Mouse (Mus musculus): Measurements from ENCODE around the gene Creg2. TPM values are rescaled to one million over a fixed set of nuclear protein-coding genes. Genes with fewer than 3 reads are reported as not detected.

Gene Creg2
- polyA plus RNA-seq, 1 experiment from 2014 or later, result 9.3 TPM

DNA sequence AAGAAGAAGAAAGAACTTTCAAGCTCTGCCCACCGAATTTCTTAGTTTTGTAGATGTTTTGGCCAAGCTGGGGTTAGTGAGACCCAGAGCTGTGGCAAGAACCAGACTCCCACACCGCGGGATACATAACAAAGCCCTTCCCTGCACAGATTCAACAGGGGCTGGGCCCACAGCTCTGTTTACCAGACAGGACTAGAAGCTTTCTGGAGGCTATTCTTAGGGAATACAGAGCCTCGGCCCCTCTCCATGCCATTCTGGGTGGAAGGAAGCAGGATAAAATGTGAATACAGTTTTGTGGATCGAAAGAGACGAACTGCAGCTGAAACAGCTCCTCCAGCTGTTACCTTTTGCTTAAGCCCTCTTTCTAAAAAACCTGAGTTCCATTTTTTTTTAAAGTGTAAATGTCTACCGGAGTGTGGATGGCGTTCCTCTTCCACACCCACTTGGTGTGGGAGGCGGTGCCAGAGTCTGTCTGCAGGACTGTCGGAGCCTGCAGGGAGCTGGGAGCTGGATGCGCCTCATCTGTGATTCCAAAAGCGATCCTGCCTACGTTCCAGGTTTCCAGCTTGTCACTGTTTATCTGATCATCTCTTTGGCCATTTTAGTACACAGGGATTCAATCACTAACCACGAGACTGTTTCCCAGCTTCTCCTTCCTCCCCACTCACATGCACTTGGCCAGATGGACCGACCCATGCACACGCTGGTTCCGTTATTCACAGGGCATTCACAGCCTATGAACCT, 1.4 kb downstream of the Creg2 start:
- peak overlapping the region; percentile 75 for H3K27ac ChIP-seq
- no peaks in the 10 kb centered on the region for H3K9me3 ChIP-seq
- H3K4me1 ChIP-seq, result peaks cover 19% of the 10 kb centered on the region
- H3K9ac ChIP-seq, result peak overlapping the region; percentile 60
- H3K4me3 ChIP-seq, result peak overlapping the region; percentile 58
- 13% methylated on average over 17 of the region's 17 CpGs for WGBS
- H3K27me3 ChIP-seq (replicated peaks), result peaks cover 9% of the 10 kb centered on the region; the same call in 1 of the 2 replicates
- H3K36me3 ChIP-seq (replicated peaks), result no peaks in the 10 kb centered on the region
- peak; percentile 59; the same call in 1 of the 2 replicates for ATAC-seq (replicated peaks)
- H3K4me2 ChIP-seq, result peak overlapping the region; percentile 93

DNA sequence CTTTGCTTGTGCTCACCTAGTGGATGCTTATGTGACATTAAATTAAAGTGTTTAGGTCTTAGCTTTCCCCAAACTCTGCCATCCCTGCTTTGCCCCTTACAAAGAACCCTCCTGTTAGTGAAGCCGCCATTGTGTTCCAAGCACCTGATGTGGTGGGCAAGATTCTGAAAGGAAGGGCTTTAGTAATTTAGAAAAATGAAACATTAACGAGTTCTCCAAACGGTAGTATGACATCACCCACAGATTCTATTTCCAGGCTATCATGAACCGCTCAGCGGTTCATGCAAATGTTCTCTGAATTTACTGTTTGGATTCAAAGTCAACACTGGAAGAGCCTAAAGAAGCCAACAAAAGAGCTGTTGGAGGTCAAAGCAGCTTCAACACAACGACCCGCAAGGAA, 2.7 kb downstream of the Creg2 start:
- H3K4me2 ChIP-seq, result no peak overlapping the region
- H3K36me3 ChIP-seq (replicated peaks), result no peaks in the 10 kb centered on the region
- H3K27ac ChIP-seq, result no peak overlapping the region
- ATAC-seq (replicated peaks), result no peak
- peaks cover 19% of the 10 kb centered on the region for H3K4me1 ChIP-seq
- WGBS, result 78% methylated on average over 7 of the region's 7 CpGs
- no peak overlapping the region for H3K4me3 ChIP-seq
- no peak overlapping the region for H3K9ac ChIP-seq
- no peaks in the 10 kb centered on the region for H3K9me3 ChIP-seq
- H3K27me3 ChIP-seq (replicated peaks), result peaks cover 9% of the 10 kb centered on the region; the same call in 1 of the 2 replicates

DNA sequence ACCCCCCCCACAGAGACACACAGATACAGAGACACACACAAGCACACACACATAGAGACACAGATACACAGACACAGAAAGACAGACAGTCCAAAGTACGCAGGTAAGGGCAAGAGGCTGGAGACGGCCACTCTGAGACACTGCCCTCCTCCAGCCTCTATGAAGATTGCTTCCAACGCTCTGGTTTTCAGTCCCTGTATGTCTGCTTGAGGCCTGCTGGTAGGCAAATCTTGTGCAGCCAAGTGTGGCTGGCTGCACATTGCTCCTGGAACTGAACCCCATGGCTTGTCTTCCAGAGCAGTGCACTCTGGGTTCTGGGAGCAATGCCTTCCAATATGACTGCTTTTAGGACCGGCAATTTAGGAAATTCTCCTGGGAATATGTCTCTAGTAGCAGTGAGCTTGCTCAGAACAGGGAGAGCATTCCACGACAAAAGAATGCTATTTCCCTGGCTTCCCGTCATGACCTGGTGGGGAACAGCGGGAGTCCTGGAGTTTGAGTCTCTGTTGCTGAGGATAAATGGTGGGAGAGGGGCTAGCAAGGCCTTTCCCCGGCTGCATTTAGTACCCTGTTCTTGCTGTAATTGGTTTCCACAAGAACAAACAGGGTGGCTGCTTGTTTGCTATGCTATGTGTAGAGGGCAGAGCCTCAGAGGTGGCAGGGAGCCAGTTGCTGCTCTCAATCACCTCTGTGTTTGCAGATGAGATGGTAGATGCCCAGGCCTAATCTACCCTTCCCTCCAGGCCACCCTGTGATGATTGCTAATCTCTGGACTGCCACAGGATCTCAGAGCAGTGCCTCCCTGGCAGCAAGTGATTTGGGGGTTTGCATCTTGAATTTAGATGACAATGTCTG, 5.1 kb downstream of the Creg2 start:
- WGBS, result 28% methylated on average over 8 of the region's 8 CpGs
- Histone ChIP-seq H3K4me3 (no peak overlapping the region), H3K9me3 (no peaks in the 10 kb centered on the region), H3K9ac (no peak overlapping the region), H3K4me1 (peaks cover 18% of the 10 kb centered on the region), H3K4me2 (no peak overlapping the region), H3K27me3 (replicated peaks) (no peaks in the 10 kb centered on the region), H3K36me3 (replicated peaks) (no peaks in the 10 kb centered on the region), H3K27ac (peak overlapping the region; percentile 23; the same call in 1 of the 2 replicates)
- no peak for ATAC-seq (replicated peaks)

DNA sequence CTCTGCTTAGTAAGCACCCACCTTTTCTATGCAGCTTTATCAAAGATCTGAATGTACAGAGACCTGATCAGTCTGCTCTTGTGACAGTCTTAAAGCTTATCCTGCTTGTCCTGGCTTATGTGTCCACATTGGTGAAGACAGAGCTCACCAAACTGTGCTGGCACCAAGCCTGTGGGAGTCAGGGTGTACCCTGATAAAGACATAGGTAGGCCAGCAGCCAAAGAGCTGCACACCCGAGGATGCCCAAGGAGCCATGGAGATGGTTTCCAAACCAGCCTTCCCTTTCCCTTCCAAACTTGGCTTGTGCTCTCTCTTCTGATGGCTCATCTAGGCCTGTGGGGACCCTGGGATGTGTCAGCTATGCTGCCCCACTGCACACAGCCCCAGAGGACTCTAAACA, 6.9 kb downstream of the Creg2 start:
- Histone ChIP-seq H3K9ac (no peak overlapping the region), H3K27ac (no peak overlapping the region), H3K36me3 (replicated peaks) (no peaks in the 10 kb centered on the region), H3K4me2 (no peak overlapping the region), H3K4me3 (no peak overlapping the region), H3K4me1 (peaks cover 8% of the 10 kb centered on the region), H3K9me3 (no peaks in the 10 kb centered on the region), H3K27me3 (replicated peaks) (no peaks in the 10 kb centered on the region)
- 59% methylated on average over 1 of the region's 1 CpGs for WGBS
- ATAC-seq (replicated peaks), result no peak

DNA sequence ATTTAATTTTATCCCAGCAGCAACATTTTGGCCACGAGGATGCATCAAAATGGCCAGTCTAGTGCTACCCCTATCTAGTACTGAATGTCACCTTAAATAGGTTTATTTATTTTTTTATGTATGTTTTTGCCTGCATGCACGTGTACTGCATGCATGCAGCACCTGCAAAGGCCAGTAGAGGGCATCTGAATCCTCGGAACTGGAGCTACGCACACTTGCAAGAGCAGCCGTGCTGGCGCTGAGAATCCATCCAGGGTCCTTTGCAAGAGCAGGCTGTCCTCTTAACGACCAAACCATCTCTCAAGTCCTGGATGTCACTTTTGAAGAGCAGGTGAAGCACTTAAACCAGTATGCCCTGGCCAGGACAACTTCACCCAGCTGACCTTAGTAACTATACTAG, 9.6 kb downstream of the Creg2 start:
- Histone ChIP-seq H3K27ac (no peak overlapping the region), H3K9me3 (no peaks in the 10 kb centered on the region), H3K4me3 (no peak overlapping the region), H3K4me2 (no peak overlapping the region), H3K27me3 (replicated peaks) (no peaks in the 10 kb centered on the region), H3K9ac (no peak overlapping the region), H3K4me1 (peaks cover 8% of the 10 kb centered on the region), H3K36me3 (replicated peaks) (no peaks in the 10 kb centered on the region)
- no peak for ATAC-seq (replicated peaks)
- 90% methylated on average over 7 of the region's 7 CpGs for WGBS

DNA sequence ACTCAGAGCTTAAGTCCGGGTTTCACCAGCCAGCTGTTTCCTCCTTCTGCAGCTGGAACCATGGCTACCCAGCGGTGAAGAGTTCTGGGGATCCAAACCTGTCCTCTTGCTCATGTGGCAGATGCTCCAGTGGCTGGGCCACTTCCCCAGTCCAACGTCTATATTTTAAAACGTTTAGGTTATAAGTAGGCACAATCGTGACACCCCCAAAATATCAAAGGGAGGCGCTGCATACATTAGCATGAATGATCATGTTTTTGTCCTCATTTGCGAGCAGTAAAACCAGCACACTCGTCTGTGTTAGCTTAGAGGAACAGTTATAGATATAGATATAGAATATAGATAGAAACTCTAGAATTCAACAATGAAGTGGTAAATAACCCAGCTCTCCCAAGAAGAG, 14.1 kb downstream of the Creg2 start:
- H3K4me2 ChIP-seq, result no peak overlapping the region
- no peak overlapping the region for H3K4me3 ChIP-seq
- WGBS, result 47% methylated on average over 8 of the region's 8 CpGs
- H3K27ac ChIP-seq, result no peak overlapping the region
- no peak overlapping the region for H3K9ac ChIP-seq
- no peaks in the 10 kb centered on the region; the same call in 1 of the 2 replicates for H3K4me1 ChIP-seq
- no peaks in the 10 kb centered on the region for H3K9me3 ChIP-seq
- no peaks in the 10 kb centered on the region for H3K36me3 ChIP-seq (replicated peaks)
- H3K27me3 ChIP-seq (replicated peaks), result no peaks in the 10 kb centered on the region
- no peak for ATAC-seq (replicated peaks)

DNA sequence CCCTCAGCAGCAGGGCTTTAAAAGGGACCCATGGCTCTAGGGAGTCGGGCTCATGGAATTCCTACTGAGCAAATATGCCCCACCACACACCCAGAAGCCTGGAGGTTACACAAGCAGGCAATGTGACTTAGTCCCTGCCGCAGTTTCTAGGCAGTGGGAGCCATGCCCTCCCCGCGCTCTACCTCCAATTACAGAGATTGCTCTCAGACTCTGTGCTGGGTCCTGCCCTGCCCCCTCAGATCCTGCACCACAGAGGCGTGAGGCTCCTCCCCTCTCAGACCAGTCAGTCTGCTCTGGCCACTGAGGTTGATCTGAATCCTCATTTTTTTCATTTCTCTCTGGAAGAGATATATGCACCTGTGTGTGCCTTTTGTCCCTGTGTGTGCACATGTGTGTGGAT, 14.6 kb downstream of the Creg2 start:
- H3K4me3 ChIP-seq, result no peak overlapping the region
- H3K27me3 ChIP-seq (replicated peaks), result no peaks in the 10 kb centered on the region
- H3K4me2 ChIP-seq, result no peak overlapping the region
- H3K9ac ChIP-seq, result no peak overlapping the region
- H3K4me1 ChIP-seq, result no peaks in the 10 kb centered on the region; the same call in 1 of the 2 replicates
- H3K36me3 ChIP-seq (replicated peaks), result no peaks in the 10 kb centered on the region
- H3K9me3 ChIP-seq, result no peaks in the 10 kb centered on the region
- no peak overlapping the region for H3K27ac ChIP-seq
- ATAC-seq (replicated peaks), result peak; percentile 70
- WGBS, result 7% methylated on average over 5 of the region's 5 CpGs

DNA sequence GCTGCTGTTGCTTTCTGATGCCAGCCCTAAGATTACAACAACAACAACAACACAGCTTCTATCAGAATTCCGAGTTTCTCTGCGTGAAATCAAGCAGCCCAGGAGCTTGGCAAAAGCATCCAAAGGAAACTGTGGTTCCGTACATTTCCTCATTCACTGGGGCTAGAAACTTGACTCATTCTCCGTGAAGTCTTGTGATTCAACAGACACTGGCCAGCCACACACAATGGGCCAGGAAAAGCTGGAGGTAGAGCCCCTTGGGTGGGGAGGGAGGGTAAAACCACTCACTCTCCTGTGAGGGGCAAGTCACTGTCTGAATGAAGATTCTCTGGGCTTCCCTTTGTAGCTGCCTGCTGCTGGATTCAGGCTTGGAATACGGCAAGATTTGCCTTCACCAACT, 15.1 kb downstream of the Creg2 start:
- Histone ChIP-seq H3K27me3 (replicated peaks) (no peaks in the 10 kb centered on the region), H3K4me2 (no peak overlapping the region), H3K9me3 (no peaks in the 10 kb centered on the region), H3K4me1 (no peaks in the 10 kb centered on the region; the same call in 1 of the 2 replicates), H3K4me3 (no peak overlapping the region), H3K27ac (no peak overlapping the region), H3K9ac (no peak overlapping the region), H3K36me3 (replicated peaks) (no peaks in the 10 kb centered on the region)
- 25% methylated on average over 5 of the region's 5 CpGs for WGBS
- no peak for ATAC-seq (replicated peaks)

DNA sequence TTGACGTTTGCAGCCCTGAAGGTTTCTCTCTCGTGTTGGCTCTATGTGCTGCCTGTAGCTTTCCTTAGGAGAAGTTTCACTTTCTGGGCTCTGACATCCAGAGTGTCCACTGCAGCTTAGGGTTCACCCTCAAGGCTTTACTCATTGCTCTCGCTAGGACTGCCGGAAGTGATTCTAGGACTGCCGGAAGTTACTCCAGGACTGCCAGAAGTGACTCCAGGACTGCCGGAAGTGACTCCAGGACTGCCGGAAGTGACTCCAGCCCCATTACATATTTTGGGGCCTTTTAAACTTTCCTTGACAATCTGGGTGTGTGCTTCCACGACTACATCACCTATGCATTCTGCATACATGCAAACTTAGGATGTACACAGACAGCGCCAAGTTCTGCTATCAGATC, 22.7 kb downstream of the Creg2 start:
- Histone ChIP-seq H3K9ac (no peak overlapping the region), H3K4me2 (no peak overlapping the region), H3K27me3 (replicated peaks) (no peaks in the 10 kb centered on the region), H3K27ac (no peak overlapping the region), H3K36me3 (replicated peaks) (no peaks in the 10 kb centered on the region), H3K4me1 (no peaks in the 10 kb centered on the region), H3K4me3 (no peak overlapping the region), H3K9me3 (no peaks in the 10 kb centered on the region)
- WGBS, result 89% methylated on average over 9 of the region's 9 CpGs
- ATAC-seq (replicated peaks), result no peak

DNA sequence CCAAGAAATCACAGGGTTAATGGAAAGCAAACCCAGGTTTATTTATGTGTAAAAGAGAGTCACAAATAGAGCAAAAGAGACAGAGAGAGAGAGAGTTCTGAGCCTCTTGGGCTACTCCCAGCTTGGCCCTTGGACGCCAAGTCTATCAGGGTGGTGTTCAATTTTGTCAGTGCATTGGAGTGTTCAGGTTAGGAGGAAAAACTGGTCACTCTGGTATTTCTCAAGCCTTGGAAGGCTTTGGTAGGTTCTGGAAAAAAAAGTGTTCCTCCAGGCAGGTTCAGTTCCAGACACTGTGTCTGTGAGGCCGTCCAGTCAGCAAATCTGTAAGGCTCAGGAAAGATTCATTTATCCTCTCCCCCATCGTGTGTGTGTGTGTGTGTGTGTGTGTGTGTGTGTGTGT, 25.8 kb downstream of the Creg2 start:
- H3K36me3 ChIP-seq (replicated peaks), result no peaks in the 10 kb centered on the region
- no peak overlapping the region for H3K4me2 ChIP-seq
- H3K9ac ChIP-seq, result no peak overlapping the region
- no peaks in the 10 kb centered on the region; the same call in 1 of the 2 replicates for H3K9me3 ChIP-seq
- H3K4me1 ChIP-seq, result no peaks in the 10 kb centered on the region
- no peak for ATAC-seq (replicated peaks)
- H3K27ac ChIP-seq, result no peak overlapping the region
- no peak overlapping the region for H3K4me3 ChIP-seq
- WGBS, result 69% methylated on average over 3 of the region's 3 CpGs
- no peaks in the 10 kb centered on the region for H3K27me3 ChIP-seq (replicated peaks)

DNA sequence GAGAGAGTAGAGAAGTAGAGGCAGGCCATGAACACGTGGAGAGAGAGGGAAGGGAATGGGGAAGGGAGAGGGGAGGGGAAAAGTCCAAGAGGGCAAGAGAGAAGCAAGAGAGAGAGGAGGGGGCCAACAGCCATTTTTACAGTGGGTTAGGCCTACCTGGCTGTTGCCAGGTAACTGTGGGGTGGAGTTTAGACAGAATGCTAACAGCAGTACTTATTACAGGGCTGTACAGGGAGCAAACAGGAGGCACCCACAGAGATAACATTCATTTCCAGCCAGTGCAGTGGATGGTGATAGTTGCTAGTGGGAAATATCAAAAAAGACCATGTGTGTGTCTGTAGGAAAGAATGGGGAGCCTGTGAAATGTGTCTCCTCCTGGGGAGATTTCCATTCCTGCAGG, 27.5 kb downstream of the Creg2 start:
- no peaks in the 10 kb centered on the region; the same call in 1 of the 2 replicates for H3K9me3 ChIP-seq
- no peak overlapping the region for H3K4me2 ChIP-seq
- H3K9ac ChIP-seq, result no peak overlapping the region
- no peak overlapping the region for H3K4me3 ChIP-seq
- WGBS, result 50% methylated on average over 1 of the region's 1 CpGs
- H3K36me3 ChIP-seq (replicated peaks), result no peaks in the 10 kb centered on the region
- no peaks in the 10 kb centered on the region for H3K4me1 ChIP-seq
- ATAC-seq (replicated peaks), result no peak
- no peak overlapping the region for H3K27ac ChIP-seq
- H3K27me3 ChIP-seq (replicated peaks), result no peaks in the 10 kb centered on the region

DNA sequence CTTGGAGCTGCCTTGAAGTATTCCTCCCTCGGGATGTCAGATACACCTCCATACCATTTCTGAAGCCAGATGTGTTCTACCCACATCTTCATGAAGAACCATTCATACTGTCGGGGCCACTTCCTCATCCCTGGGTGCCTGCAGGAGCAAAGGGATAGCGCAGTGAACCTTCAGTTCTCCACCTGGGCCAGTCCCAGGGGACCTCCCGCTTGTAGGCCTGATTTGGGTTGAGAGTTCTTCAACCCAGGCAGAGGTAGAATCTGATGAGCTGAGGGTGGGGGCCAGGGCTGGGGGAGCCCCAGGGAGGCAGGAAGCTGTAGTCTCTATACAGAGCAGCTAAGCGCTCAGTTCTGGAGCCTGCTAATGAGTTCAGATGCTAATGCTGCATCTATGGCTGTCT, 28.2 kb downstream of the Creg2 start:
- WGBS, result 97% methylated on average over 5 of the region's 5 CpGs
- Histone ChIP-seq H3K4me2 (no peak overlapping the region), H3K9me3 (no peaks in the 10 kb centered on the region; the same call in 1 of the 2 replicates), H3K27me3 (replicated peaks) (no peaks in the 10 kb centered on the region), H3K9ac (no peak overlapping the region), H3K36me3 (replicated peaks) (no peaks in the 10 kb centered on the region), H3K4me3 (no peak overlapping the region), H3K4me1 (no peaks in the 10 kb centered on the region), H3K27ac (no peak overlapping the region)
- no peak for ATAC-seq (replicated peaks)

Data from midbrain, embryonic 15.5 days (tissue).